Mouse (Mus musculus): ENCODE data around the gene Fibin. TPM values are rescaled to one million over a fixed set of nuclear protein-coding genes. Genes with fewer than 3 reads are reported as not detected.

Gene Fibin
- under 1 TPM in 1 of 2 experiments, not detected in 1; 0.15 TPM for polyA plus RNA-seq (2017; shearing (Covaris generic))

DNA sequence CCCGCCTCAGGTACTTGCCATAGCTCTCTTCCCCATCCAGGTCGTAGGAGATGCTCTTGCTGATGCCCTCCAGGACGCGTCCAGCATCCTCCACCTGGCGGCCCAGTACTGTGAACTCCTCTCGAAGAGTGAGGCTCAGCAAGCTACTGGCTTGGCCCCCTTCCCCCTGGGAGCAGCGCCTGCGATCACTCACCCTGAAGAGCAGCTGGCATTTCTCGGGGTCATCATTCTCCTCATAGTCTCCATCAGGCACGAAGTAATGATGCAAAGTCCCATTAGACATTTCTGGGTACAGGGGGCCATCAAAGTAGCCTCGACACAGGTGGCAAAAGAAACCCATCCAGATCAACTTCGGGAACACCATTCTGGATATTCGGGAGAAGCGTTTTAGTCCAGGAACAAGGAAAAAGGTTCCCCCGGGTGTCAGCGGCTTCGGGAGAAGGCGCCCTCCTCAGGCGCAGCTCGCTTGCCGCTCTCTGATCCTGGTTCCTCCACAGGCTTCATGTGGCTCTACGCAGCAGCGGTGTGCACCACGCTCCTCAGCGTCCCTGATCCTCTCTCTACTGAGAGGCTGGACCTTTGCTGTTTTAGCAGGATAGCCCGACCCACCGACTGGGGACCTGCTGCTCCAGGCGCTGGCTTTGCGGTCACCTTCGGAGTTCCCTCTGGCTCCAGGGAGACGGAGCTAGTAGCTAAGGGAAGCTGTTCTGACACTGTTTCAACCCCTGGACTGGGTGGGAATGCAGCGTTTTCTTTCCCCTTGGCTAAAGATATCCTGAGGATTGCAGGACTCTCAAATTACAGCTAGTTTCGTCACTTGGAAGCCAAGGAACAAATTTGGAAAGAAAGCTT lies at the start of gene Fibin:
TSS of gene Fibin (minus strand) at position 752 of the 852 bp plus-strand sequence.

GRCm38 (mm10) chr2:110314509-110315155 lies 48.4 kb downstream of the Fibin start, which contains the start of gene Bbox1:
Gene Bbox1, minus strand, starts transcription at chr2:110314560.

Other genes with a start within 250 kb of the Fibin start
- gene Bbox1, start 48.6 kb downstream of the Fibin start, polyA plus RNA-seq (2017; shearing (Covaris generic)) = not detected
- not detected for gene Slc5a12, start 234.1 kb upstream of the Fibin start, polyA plus RNA-seq (2017; shearing (Covaris generic))

Measured in activated CD4-positive, CD25-positive, alpha-beta regulatory T cell (primary cell).